Mouse (Mus musculus): ENCODE data around the gene Akr1c13. TPM values are rescaled to one million over a fixed set of nuclear protein-coding genes. Genes with fewer than 3 reads are reported as not detected.

Akr1c13 gene
- polyA plus RNA-seq (2014; fragmentation: Illumina TruSeq; extraction: RNeasy Lipid Tissue Mini Kit (QIAGEN cat#74804); ENCODE audit: low read depth, low replicate concordance) = 475 TPM

GRCm38 (mm10) chr13:4190904-4191303 lies at the start of gene Akr1c13:
Gene Akr1c13 (plus strand): TSS chr13:4191150.

GRCm38 (mm10) chr13:4150518-4150917 lies 40.4 kb upstream of the Akr1c13 start, which contains the start of gene Akr1c18:
Gene Akr1c18 (minus strand): TSS chr13:4150654.

DNA sequence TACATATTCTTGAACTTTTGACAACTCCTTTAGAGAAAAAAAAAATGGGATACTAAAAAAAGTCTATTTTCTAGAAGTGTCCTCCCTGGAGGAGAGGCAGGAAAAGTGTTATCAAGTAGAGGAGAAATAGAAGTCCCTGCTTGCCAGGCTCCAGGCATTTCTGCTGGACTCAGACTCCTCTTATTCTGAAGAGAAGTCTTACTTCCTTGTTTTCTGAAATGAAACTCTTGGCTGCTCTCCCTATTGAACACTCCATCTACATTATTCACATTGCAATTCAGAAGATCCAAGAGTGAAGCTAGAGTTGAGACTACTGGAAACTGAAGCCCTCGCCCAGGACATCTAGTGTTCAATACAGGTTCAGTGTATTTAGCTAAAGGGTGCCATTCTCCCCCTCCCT lies 37.5 kb downstream of the Akr1c13 start, which contains the start of gene Akr1c19:
TSS of gene Akr1c19 (plus strand) at position 260 of the 400 bp plus-strand sequence.

Other genes starting within 250 kb of the Akr1c13 start
- gene Ucn3, start 245.8 kb upstream of the Akr1c13 start, polyA plus RNA-seq (2014; fragmentation: Illumina TruSeq; extraction: RNeasy Lipid Tissue Mini Kit (QIAGEN cat#74804); ENCODE audit: low read depth, low replicate concordance) = not detected
- gene Akr1c14, start 142.1 kb upstream of the Akr1c13 start, polyA plus RNA-seq (2014; fragmentation: Illumina TruSeq; extraction: RNeasy Lipid Tissue Mini Kit (QIAGEN cat#74804); ENCODE audit: low read depth, low replicate concordance) = 513 TPM
- 2.6 TPM for gene Akr1c18, start 40.5 kb upstream of the Akr1c13 start, polyA plus RNA-seq (2014; fragmentation: Illumina TruSeq; extraction: RNeasy Lipid Tissue Mini Kit (QIAGEN cat#74804); ENCODE audit: low read depth, low replicate concordance)
- gene Akr1c19, start 37.5 kb downstream of the Akr1c13 start, polyA plus RNA-seq (2014; fragmentation: Illumina TruSeq; extraction: RNeasy Lipid Tissue Mini Kit (QIAGEN cat#74804); ENCODE audit: low read depth, low replicate concordance) = 322 TPM
- gene Akr1c12, start 88.3 kb downstream of the Akr1c13 start, polyA plus RNA-seq (2014; fragmentation: Illumina TruSeq; extraction: RNeasy Lipid Tissue Mini Kit (QIAGEN cat#74804); ENCODE audit: low read depth, low replicate concordance) = 287 TPM
- gene Akr1c6, start 243.2 kb downstream of the Akr1c13 start, polyA plus RNA-seq (2014; fragmentation: Illumina TruSeq; extraction: RNeasy Lipid Tissue Mini Kit (QIAGEN cat#74804); ENCODE audit: low read depth, low replicate concordance) = not detected

All from sigmoid colon, adult 10 weeks (tissue).